9 mouse cellular contexts compared by ENCODE assay signal in the genomic region with DNA sequence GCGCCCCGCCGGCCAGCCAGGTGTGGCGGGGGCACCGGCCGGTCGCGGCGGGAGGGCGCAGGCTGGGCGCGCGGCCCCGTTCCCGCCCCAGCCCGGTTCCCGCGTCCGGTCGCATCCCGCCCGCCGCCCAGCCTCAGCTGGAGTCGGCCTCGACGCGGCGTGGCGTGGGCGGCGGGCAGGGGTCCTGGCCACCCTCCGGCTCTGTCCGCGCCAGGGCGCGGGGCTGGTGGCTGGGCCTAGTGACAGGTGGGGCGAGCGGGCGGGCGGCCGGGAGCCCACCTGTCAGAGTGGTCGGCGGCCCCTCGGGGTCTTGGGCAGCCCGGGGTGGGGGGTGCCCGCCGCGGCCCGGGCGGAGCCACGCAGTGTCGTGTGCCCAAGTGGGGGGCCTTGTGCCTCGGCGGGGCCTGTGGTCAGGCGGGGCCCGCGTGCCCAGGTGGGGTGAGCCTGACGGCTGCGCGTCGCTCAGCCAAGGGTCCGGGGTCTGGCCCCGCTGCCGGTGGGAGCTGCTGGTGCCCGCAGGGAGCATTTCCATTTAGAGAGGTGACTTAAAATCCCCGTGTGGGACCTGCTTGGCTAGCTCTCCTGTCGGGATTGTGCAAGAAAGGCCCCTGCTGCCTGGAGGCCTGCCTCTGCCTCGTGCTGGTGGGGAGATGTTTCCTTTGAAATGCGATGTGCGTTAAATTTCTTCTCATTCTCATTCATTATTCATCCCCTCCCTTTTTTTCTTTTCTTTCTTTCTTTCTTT. TPM values are rescaled to one million over a fixed set of nuclear protein-coding genes. Genes with fewer than 3 reads are reported as not detected.
DNase-seq lines count a peak whose midpoint lies in the region; ATAC-seq and TF ChIP-seq lines count a peak whose summit lies in the region.
"Had no signal": no experiment of that assay in that cellular context is flagged by ENCODE, and none has a peak within 500 bp of the region (broad histone marks: within the 10 kb centered on the region; RNA-seq: fewer than 3 reads in every experiment).

No protein-coding gene starts in this region.

- peaks cover 39% of the 10 kb centered on the region for H3K79me2 ChIP-seq in myocyte (ENCODE audit: control insufficient read depth, insufficient read depth)

- ATAC-seq in forebrain, embryonic 12.5 days (ENCODE audit: low FRiP score): peak; percentile 66
- ATAC-seq in hindbrain, embryonic 13.5 days (ENCODE audit: low FRiP score): peak; percentile 72

- peaks cover 18% of the 10 kb centered on the region for H3K4me1 ChIP-seq in forebrain, embryonic 12.5 days
- peaks cover 29% of the 10 kb centered on the region for H3K4me1 ChIP-seq in hindbrain, embryonic 13.5 days (replicated peaks)

- under 1% methylated on average over 62 of the region's 70 CpGs for WGBS in forebrain, embryonic 12.5 days
- under 1% methylated on average over 70 of the region's 70 CpGs for WGBS in hindbrain, embryonic 13.5 days

- peaks cover 39% of the 10 kb centered on the region for H3K36me3 ChIP-seq in forebrain, embryonic 12.5 days (replicated peaks)
- peaks cover 33% of the 10 kb centered on the region for H3K36me3 ChIP-seq in hindbrain, embryonic 13.5 days
- H3K36me3 ChIP-seq in myocyte (ENCODE audit: control insufficient read depth, insufficient read depth): peaks cover 12% of the 10 kb centered on the region

- H3K9me3 ChIP-seq in forebrain, embryonic 12.5 days: no peaks in the 10 kb centered on the region
- H3K9me3 ChIP-seq in hindbrain, embryonic 13.5 days: no peaks in the 10 kb centered on the region

- no peak for DNase-seq in layer of hippocampus, adult 2 months (ENCODE audit: low spot score in 2 of 2)
- DNase-seq in layer of hippocampus, adult 8-10 months (ENCODE audit: low spot score in 2 of 2): no peak
- DNase-seq in adrenal gland, postnatal 14 days: peak; percentile 54
- peak; percentile 47 for DNase-seq in liver
- DNase-seq in thymus, postnatal 0 days (ENCODE audit: low spot score): peak; percentile 25

- TF ChIP-seq POLR2A in myocyte (IDR thresholded peaks at IDR 0.05; ENCODE audit: insufficient read length, low read depth): no peak

- H3ac ChIP-seq in myocyte (ENCODE audit: control insufficient read depth, insufficient read length): peak overlapping the region; percentile 81

- peak overlapping the region; percentile 84 for H3K27ac ChIP-seq in layer of hippocampus, adult 2 months
- peak overlapping the region; percentile 83 for H3K27ac ChIP-seq in forebrain, embryonic 12.5 days
- peak overlapping the region; percentile 83 for H3K27ac ChIP-seq in hindbrain, embryonic 13.5 days

- peak overlapping the region; percentile 75 for H3K4me3 ChIP-seq in layer of hippocampus, adult 2 months
- peak overlapping the region; percentile 100 for H3K4me3 ChIP-seq in forebrain, embryonic 12.5 days (replicated peaks)
- H3K4me3 ChIP-seq in hindbrain, embryonic 13.5 days: peak overlapping the region; percentile 92
- H3K4me3 ChIP-seq in myocyte: peak overlapping the region; percentile 32

- no peaks in the 10 kb centered on the region for H3K27me3 ChIP-seq in forebrain, embryonic 12.5 days
- H3K27me3 ChIP-seq in hindbrain, embryonic 13.5 days: no peaks in the 10 kb centered on the region
- H3K27me3 ChIP-seq in myocyte (ENCODE audit: control insufficient read depth, insufficient read depth, insufficient read length): no peaks in the 10 kb centered on the region

- peak overlapping the region; percentile 84 for H3K4me2 ChIP-seq in forebrain, embryonic 12.5 days
- peak overlapping the region; percentile 91 for H3K4me2 ChIP-seq in hindbrain, embryonic 13.5 days
- H3K4me2 ChIP-seq in myocyte (ENCODE audit: low read depth): peak overlapping the region; percentile 72

- no peak for TF ChIP-seq CTCF in layer of hippocampus, adult 2 months (conservative IDR thresholded peaks at IDR 0.05)

- H3K9ac ChIP-seq in forebrain, embryonic 12.5 days: peak overlapping the region; percentile 99
- peak overlapping the region; percentile 94 for H3K9ac ChIP-seq in hindbrain, embryonic 13.5 days

TF ChIP-seq in myocyte, 11 proteins besides CTCF, POLR2A, EP300 and RAD21:
- TF ChIP-seq MYOG (IDR thresholded peaks at IDR 0.05; ENCODE audit: control insufficient read depth in 1 of 3, insufficient read depth in 1 of 3, insufficient read length in 2 of 3, low read depth in 2 of 3) (no peak), CEBPB (IDR thresholded peaks at IDR 0.05; ENCODE audit: insufficient read depth, poor library complexity, severe bottlenecking) (0 out of 2 replicates have a peak, but pooled peaks have one; percentile 13)
TF ChIP-seq in myocyte: peak in this region for 1.

RNA-seq across cellular contexts. Expression of a gene that starts 0.5 kb away (rescaled TPM):
- total RNA-seq in layer of hippocampus, adult 2 months (2021): 10 to 100 TPM; 66.1 to 66.7 TPM
- 10 to 100 TPM; 58.4 to 71.6 (median 67.4) TPM for total RNA-seq in layer of hippocampus, adult 8-10 months (2022)
- 72.4 and 74.4 TPM in 2 replicates for total RNA-seq in adrenal gland, postnatal 14 days (2021)
- polyA plus RNA-seq in forebrain, embryonic 12.5 days (2016; fragmentation: Nextera tagmentation; extraction: Ambion mirVana): 200 and 203 TPM in 2 replicates
- 99.5 and 103 TPM in 2 replicates for polyA plus RNA-seq in hindbrain, embryonic 13.5 days (2015; fragmentation: Nextera tagmentation; extraction: Ambion mirVana)
- 40.8 TPM for polyA plus RNA-seq in myocyte (2012; fragmentation: generic; extraction: Trizol)
- 222 and 235 TPM in 2 replicates for polyA plus RNA-seq in thymus, postnatal 0 days (2015; fragmentation: Nextera tagmentation; extraction: Ambion mirVana)

RNA-seq across cellular contexts. Expression of a gene that starts 51.1 kb away (rescaled TPM):
- 10 to 100 TPM; 42.8 to 42.9 TPM for total RNA-seq in layer of hippocampus, adult 2 months (2021)
- total RNA-seq in layer of hippocampus, adult 8-10 months (2022): 10 to 100 TPM; 45.3 to 53.0 (median 49.2) TPM
- total RNA-seq in adrenal gland, postnatal 14 days (2021): 21.5 and 23.7 TPM in 2 replicates
- polyA plus RNA-seq in forebrain, embryonic 12.5 days (2016; fragmentation: Nextera tagmentation; extraction: Ambion mirVana): 38.8 and 45.8 TPM in 2 replicates
- 43.6 and 48.8 TPM in 2 replicates for polyA plus RNA-seq in hindbrain, embryonic 13.5 days (2015; fragmentation: Nextera tagmentation; extraction: Ambion mirVana)
- 28.2 TPM for polyA plus RNA-seq in myocyte (2012; fragmentation: generic; extraction: Trizol)
- 14.0 and 19.1 TPM in 2 replicates for polyA plus RNA-seq in thymus, postnatal 0 days (2015; fragmentation: Nextera tagmentation; extraction: Ambion mirVana)

RNA-seq across cellular contexts. Expression of a gene that starts 51.1 kb away (rescaled TPM):
- total RNA-seq in layer of hippocampus, adult 2 months (2021): 10 to 100 TPM; 36.4 to 40.1 TPM
- total RNA-seq in layer of hippocampus, adult 8-10 months (2022): 10 to 100 TPM; 35.8 to 39.8 (median 38.4) TPM
- total RNA-seq in adrenal gland, postnatal 14 days (2021): 23.1 and 24.8 TPM in 2 replicates
- polyA plus RNA-seq in forebrain, embryonic 12.5 days (2016; fragmentation: Nextera tagmentation; extraction: Ambion mirVana): 32.4 and 33.1 TPM in 2 replicates
- polyA plus RNA-seq in hindbrain, embryonic 13.5 days (2015; fragmentation: Nextera tagmentation; extraction: Ambion mirVana): 33.7 and 34.0 TPM in 2 replicates
- polyA plus RNA-seq in myocyte (2012; fragmentation: generic; extraction: Trizol): 15.3 TPM
- 21.9 and 24.2 TPM in 2 replicates for polyA plus RNA-seq in thymus, postnatal 0 days (2015; fragmentation: Nextera tagmentation; extraction: Ambion mirVana)

RNA-seq across cellular contexts. Expression of a gene that starts 57.6 kb away (rescaled TPM):
- not detected for total RNA-seq in layer of hippocampus, adult 2 months (2021)
- total RNA-seq in layer of hippocampus, adult 8-10 months (2022): not detected
- total RNA-seq in adrenal gland, postnatal 14 days (2021): not detected in 2 replicates
- polyA plus RNA-seq in forebrain, embryonic 12.5 days (2016; fragmentation: Nextera tagmentation; extraction: Ambion mirVana): not detected in 2 replicates
- not detected in 2 replicates for polyA plus RNA-seq in hindbrain, embryonic 13.5 days (2015; fragmentation: Nextera tagmentation; extraction: Ambion mirVana)
- not detected for polyA plus RNA-seq in myocyte (2012; fragmentation: generic; extraction: Trizol)
- polyA plus RNA-seq in thymus, postnatal 0 days (2015; fragmentation: Nextera tagmentation; extraction: Ambion mirVana): 0.41 and 0.42 TPM in 2 replicates
- total RNA-seq: neutrophil, adult 5-6 weeks had no signal

Comparison
In these comparisons a context has a peak if more than half of its experiments do, and no peak if none do; other contexts are left out.
1. DNase-seq: peak in adrenal gland, postnatal 14 days (single experiment), liver (single experiment) and thymus, postnatal 0 days (single experiment); none in layer of hippocampus, adult 2 months (0 of 2) and layer of hippocampus, adult 8-10 months (0 of 2).
2. H3K4me3 ChIP-seq: peak in every context shown above with its lines; median percentile 100 in forebrain, embryonic 12.5 days; 92 in hindbrain, embryonic 13.5 days; 75 in layer of hippocampus, adult 2 months; 32 in myocyte.
3. Peak in every context shown above with its lines, with median percentiles within 50 percentile points of each other: H3K27ac ChIP-seq and H3K4me2 ChIP-seq.